Mouse (Mus musculus) cerebellum, adult 2 months (tissue): Measurements from ENCODE around the gene Nol11.
A peak's percentile ranks its signal among the peaks of the same experiment; 100 is the strongest.

ENCODE experiments used
- CTCF ChIP-seq: fragments of 200-500 bp; IDR thresholded peaks from 2 replicates; pipeline ENCODE4 v1.5.1; 2011; ENCODE audit warnings: low read depth, mild to moderate bottlenecking, control low read depth, low read length, moderate library complexity, borderline replicate concordance; ENCODE audit not compliant: insufficient read depth
- POLR2A ChIP-seq: fragments of 200-500 bp; IDR thresholded peaks from 2 replicates; pipeline ENCODE4 v1.6.1; 2011; ENCODE audit warnings: low read length, control low read depth, borderline replicate concordance; ENCODE audit not compliant: insufficient read depth

- peak; percentile 37; the same call in 1 of the 2 replicates for TF ChIP-seq CTCF
- no peak for TF ChIP-seq POLR2A
These were observed 30.1 kb downstream of the Nol11 start for GRCm38 (mm10) chr11:107159034-107159433.
